Mouse (Mus musculus): ENCODE data around the gene Cfap20. TPM values are rescaled to one million over a fixed set of nuclear protein-coding genes. Genes with fewer than 3 reads are reported as not detected.

Cfap20 gene
- total RNA-seq, 4 experiments from 2014 or later = 43.2 to 55.3 (median 49.1) TPM

Other genes starting within 250 kb of the Cfap20 start
- gene Kifc3, start 232.1 kb downstream of the Cfap20 start, total RNA-seq (2022) = 100 to 1,000 TPM; 165 to 259 (median 182) TPM
- gene Cngb1, start 128.3 kb downstream of the Cfap20 start, total RNA-seq (2022) = 1 to 10 TPM in 2 of 4 experiments, under 1 TPM in 2; 0.70 to 1.1 (median 0.95) TPM
- gene Tepp, start 124.3 kb downstream of the Cfap20 start, total RNA-seq (2022) = 1 to 10 TPM; 1.5 to 1.7 (median 1.6) TPM
- 10 to 100 TPM; 10.6 to 15.1 (median 12.7) TPM for gene Zfp319, start 102.9 kb downstream of the Cfap20 start, total RNA-seq (2022)
- gene Usb1, start 102.6 kb downstream of the Cfap20 start, total RNA-seq (2022) = 10 to 100 TPM; 16.7 to 24.1 (median 20.2) TPM
- gene Mmp15, start 82.6 kb downstream of the Cfap20 start, total RNA-seq (2022) = 1 to 10 TPM; 3.8 to 7.0 (median 4.5) TPM
- 10 to 100 TPM; 55.1 to 93.1 (median 78.1) TPM for gene Csnk2a2, start 55.2 kb upstream of the Cfap20 start, total RNA-seq (2022)
- gene Ccdc113, start 99.2 kb upstream of the Cfap20 start, total RNA-seq (2022) = 1 to 10 TPM in 3 of 4 experiments, under 1 TPM in 1; 0.81 to 2.0 (median 1.7) TPM
- not detected for gene Prss54, start 141.5 kb upstream of the Cfap20 start, total RNA-seq (2022)
- gene Gins3, start 198.6 kb upstream of the Cfap20 start, total RNA-seq (2022) = 1 to 10 TPM; 2.8 to 5.0 (median 3.2) TPM
- 10 to 100 TPM; 28.1 to 50.5 (median 39.7) TPM for gene Ndrg4, start 242.1 kb upstream of the Cfap20 start, total RNA-seq (2022)